Mouse (Mus musculus): ENCODE results near the gene Ttc28.

DNA sequence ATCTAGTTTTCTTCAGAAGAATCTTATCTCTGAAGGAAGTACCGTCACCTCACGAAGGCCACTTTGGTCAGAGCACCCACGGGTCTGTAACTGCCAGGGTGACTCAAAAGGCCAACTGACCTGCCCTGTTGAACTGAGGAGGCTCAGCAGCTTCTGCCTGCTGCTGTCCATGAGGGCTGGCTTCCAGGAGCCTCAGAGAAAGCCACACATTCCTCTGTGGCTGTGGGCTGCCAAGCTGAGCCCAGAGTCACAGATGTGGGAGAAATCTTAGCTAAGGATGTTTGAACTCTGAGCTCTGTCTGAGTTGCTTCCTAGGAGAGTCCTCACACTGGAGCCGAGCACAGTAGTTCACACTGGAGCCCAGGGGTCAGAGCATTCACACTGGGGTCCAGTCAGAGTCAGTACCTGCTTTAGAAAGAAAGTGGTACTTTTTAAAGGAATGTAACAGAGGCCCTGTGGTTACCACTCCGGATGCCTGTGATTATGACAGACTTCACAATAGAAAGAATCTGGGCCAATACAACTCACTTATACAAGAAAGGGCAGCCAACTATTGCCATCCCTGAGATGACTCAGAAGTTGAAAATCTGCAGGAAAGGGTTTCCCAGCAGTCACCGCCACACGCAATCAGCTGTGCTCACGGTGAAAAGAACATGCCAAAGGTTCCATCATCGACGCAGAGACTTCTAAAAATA is 368.1 kb downstream of the Ttc28 start:
- TF ChIP-seq CTCF (IDR thresholded peaks at IDR 0.05; ENCODE audit: control insufficient read depth, insufficient read depth, low read length) (no peak), POLR2A (IDR thresholded peaks at IDR 0.05; ENCODE audit: borderline replicate concordance, control insufficient read depth, low read depth, low read length) (no peak)
